Mouse (Mus musculus): ENCODE data around the gene Myo1b.

DNA sequence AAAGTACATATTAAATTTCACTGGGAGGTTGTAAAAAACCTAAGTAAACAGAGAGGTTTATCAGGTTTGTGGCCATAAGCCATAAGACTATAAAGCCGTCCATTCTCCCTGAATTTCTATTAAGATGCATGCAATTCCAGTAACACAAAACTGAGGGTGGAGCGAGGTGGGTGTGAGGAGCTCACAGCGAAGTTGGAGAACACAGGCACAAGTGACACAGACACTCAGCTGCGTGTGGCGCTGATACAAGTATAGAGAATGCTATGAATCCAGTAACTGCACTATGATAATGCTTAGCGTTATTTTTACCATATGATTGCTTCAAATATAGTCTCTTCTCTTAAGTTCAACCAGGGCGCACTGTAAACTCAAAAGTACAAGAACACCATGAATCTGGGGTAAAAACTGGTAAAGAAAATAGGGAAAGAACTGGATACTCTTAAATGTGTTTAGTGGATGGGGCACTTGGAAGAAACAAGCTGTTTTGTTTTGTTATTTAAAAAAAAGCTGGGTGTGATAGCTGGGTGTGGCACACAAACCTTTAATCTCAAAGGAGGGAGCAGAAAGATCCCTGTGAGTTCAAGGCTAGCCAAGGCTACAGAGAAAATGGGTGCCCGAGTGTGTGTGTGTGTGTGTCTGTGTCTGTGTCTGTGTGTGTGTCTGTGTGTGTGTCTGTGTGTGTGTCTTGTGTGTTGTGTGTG lies 9.5 kb downstream of the Myo1b start:
- TF ChIP-seq CTCF (IDR thresholded peaks at IDR 0.05; ENCODE audit: low read depth, low read length): no peak
- no peak for TF ChIP-seq POLR2A (IDR thresholded peaks at IDR 0.05; ENCODE audit: extremely low read depth, insufficient read depth, low read length)

All from liver, adult 2 months (tissue).